Mouse (Mus musculus): ENCODE measurements around the gene Prkch. TPM values are rescaled to one million over a fixed set of nuclear protein-coding genes. Genes with fewer than 3 reads are reported as not detected.
"Not testable (repeated sequence)": the region's sequence is repeated elsewhere in the genome, so short reads cannot be mapped to it uniquely, and the experiment has no call there.

Gene Prkch
- polyA plus RNA-seq, 1 experiment from 2014 or later: 5.6 TPM

DNA sequence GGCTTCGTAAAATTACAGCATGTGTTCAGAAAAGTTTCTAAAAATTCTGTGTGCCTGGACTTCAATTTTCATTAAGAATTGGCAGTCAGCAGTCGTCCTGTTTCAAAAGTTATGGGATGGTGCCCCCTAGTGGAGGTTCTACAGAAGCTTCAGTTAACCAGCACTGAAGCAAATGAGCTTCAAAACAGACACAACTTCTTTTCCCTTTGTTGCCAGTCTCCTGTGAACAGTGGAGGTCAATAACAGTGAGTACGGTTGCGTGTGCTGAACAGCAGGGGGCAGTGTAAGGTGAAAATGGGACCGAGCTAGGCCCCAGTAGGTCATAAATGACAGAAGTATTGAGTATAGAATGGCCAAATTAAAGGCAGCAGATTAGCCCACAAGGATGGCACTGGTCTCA lies 30.4 kb upstream of the Prkch start:
- H3K4me1 ChIP-seq (replicated peaks): no peaks in the 10 kb centered on the region
- WGBS: 5% methylated on average over 5 of the region's 5 CpGs
- H3K36me3 ChIP-seq: no peaks in the 10 kb centered on the region
- H3K9me3 ChIP-seq: no peaks in the 10 kb centered on the region
- no peak overlapping the region for H3K4me3 ChIP-seq
- H3K4me2 ChIP-seq: no peak overlapping the region
- H3K27me3 ChIP-seq: peaks cover 39% of the 10 kb centered on the region
- peak; percentile 74; the same call in 1 of the 2 replicates for ATAC-seq (ENCODE audit: low FRiP score)
- no peak overlapping the region for H3K27ac ChIP-seq
- no peak overlapping the region for H3K9ac ChIP-seq

DNA sequence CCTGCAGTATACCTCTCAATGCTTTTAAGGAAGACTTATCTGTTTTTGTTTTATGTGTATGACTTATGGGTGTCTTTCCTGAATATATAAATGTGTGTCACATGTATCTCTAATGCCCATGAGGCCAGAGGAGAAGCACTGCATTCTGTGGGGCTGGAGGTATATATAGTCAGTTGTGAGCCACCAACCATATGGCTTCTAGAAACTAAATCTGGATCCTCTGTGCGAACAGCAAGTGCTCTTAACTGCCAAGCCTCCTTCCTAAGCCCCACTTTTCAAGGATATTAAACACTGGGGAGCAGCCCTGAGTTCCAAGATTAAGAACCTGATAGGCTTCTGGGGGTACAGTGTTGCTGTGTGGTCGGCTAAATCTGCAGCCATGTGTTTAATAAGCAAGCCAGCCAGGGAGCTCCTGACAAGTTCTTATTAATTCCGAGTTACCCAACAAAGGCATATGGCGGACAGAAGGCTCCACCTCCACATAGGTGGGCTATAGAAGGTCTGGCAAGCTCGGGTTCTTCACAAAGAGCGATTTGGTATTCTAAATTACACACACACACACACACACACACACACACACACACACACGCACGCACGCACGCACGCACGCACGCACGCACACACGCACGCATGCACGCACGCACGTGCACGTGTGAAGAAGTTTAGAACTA lies 25.9 kb upstream of the Prkch start:
- Histone ChIP-seq H3K27ac (no peak overlapping the region), H3K4me1 (replicated peaks) (no peaks in the 10 kb centered on the region), H3K4me2 (no peak overlapping the region), H3K36me3 (no peaks in the 10 kb centered on the region), H3K9ac (no peak overlapping the region), H3K9me3 (no peaks in the 10 kb centered on the region), H3K27me3 (0 out of 2 replicates have a peak, but pooled peaks cover 4% of the 10 kb centered on the region), H3K4me3 (no peak overlapping the region)
- no peak for ATAC-seq (ENCODE audit: low FRiP score)
- 92% methylated on average over 20 of the region's 20 CpGs for WGBS

DNA sequence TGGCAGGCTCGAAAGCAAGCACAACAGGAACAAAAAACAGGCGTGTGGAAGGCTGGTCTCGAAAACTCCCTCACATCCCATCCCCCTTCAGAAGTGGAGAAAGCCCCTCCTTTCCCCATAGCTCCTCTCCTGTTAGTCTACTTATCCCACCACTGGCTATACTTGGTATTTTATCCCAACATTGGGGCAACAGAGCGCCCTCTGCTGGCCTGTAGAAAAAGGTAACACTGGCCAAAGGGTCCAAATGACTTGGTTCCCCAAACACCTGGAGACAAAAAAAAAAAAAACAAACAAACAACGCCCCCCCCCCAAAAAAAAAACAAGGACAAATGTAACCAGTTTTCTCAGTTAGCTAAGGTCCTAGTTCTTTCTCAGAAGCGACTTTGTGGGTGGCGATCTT lies 24.5 kb upstream of the Prkch start:
- Histone ChIP-seq H3K4me3 (no peak overlapping the region), H3K27me3 (0 out of 2 replicates have a peak, but pooled peaks cover 4% of the 10 kb centered on the region), H3K4me2 (no peak overlapping the region), H3K9ac (no peak overlapping the region), H3K36me3 (no peaks in the 10 kb centered on the region), H3K9me3 (no peaks in the 10 kb centered on the region), H3K4me1 (replicated peaks) (no peaks in the 10 kb centered on the region; the same call in 1 of the 2 replicates), H3K27ac (no peak overlapping the region)
- 51% methylated on average over 7 of the region's 7 CpGs for WGBS
- no peak for ATAC-seq (ENCODE audit: low FRiP score)

DNA sequence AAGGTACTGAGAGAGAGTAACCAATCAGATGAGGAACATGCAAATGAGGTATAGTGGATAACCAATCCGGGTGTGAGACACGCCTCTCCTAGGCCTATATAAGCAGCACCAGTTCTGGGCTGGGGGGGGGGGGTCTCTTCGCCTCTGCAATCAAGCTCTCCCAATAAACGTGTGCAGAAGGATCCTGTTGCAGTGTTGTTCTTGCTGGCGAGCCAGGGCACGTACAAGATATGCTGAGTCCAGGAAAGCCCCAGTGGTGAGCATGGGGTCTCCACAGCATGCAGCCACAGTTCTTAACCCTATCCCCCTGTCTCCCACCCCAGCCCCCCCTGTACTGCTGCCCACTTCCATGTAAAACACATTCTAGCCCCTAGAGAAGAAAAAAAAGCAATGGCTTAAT lies 21.5 kb upstream of the Prkch start:
- 84% methylated on average over 6 of the region's 6 CpGs for WGBS
- H3K27me3 ChIP-seq; H3K9me3 ChIP-seq; H3K4me3 ChIP-seq; H3K9ac ChIP-seq; H3K4me1 ChIP-seq (replicated peaks); H3K4me2 ChIP-seq; H3K36me3 ChIP-seq; ATAC-seq (ENCODE audit: low FRiP score); H3K27ac ChIP-seq: not testable (repeated sequence)

DNA sequence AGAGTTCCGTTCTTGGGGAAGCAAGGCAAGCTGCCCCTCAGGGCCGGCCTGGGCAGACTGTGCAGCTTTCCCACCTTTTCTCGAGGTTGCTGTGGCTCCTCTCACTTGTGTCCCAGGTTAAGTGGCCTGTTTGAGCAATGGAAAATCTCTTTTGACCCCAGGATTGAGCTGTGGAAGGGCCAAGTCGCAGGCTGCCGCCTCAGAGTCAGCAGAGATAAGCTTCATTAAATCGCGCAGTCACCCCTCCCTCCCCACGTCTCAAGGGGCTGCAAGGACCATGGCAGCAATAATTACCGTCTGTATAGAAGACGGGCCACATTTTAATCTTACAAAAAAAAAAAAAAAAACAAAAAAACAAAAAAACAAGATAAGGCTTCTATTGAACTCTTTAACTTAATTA lies 20.4 kb upstream of the Prkch start:
- no peak overlapping the region for H3K4me2 ChIP-seq
- no peaks in the 10 kb centered on the region for H3K36me3 ChIP-seq
- 32% methylated on average over 10 of the region's 10 CpGs for WGBS
- H3K27me3 ChIP-seq: peaks cover 9% of the 10 kb centered on the region
- H3K27ac ChIP-seq: no peak overlapping the region
- H3K4me3 ChIP-seq: no peak overlapping the region
- H3K9me3 ChIP-seq: no peaks in the 10 kb centered on the region
- H3K4me1 ChIP-seq (replicated peaks): no peaks in the 10 kb centered on the region; the same call in 1 of the 2 replicates
- no peak for ATAC-seq (ENCODE audit: low FRiP score)
- no peak overlapping the region for H3K9ac ChIP-seq

GRCm38 (mm10) chr12:73564795-73565619 lies 19.6 kb upstream of the Prkch start:
- peak; percentile 49; the same call in 1 of the 2 replicates for ATAC-seq (ENCODE audit: low FRiP score)
- Histone ChIP-seq H3K4me2 (peak overlapping the region; percentile 57), H3K4me3 (peak overlapping the region; percentile 34), H3K4me1 (replicated peaks) (no peaks in the 10 kb centered on the region; the same call in 1 of the 2 replicates), H3K9me3 (no peaks in the 10 kb centered on the region), H3K36me3 (no peaks in the 10 kb centered on the region), H3K27ac (no peak overlapping the region), H3K27me3 (peaks cover 9% of the 10 kb centered on the region), H3K9ac (peak overlapping the region; percentile 61)
- 21% methylated on average over 21 of the region's 21 CpGs for WGBS

DNA sequence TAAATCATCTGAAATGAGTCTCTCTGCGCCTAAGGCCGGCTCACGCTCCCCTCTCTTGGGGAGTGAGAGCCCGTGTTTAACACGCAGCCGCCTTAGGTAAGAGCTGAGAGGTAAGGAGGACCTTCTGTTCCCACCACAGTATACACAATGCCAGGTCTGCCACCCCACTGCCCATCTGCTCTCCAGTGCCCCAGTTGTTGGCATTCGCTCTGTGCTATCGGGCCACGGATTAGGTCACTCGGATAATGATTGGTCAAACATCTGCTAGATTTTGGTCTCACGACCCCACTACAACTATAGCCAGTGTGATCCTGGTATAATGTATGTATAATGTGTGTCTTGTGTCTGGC lies 19.0 kb upstream of the Prkch start:
- H3K9ac ChIP-seq: peak overlapping the region; percentile 61
- no peaks in the 10 kb centered on the region for H3K36me3 ChIP-seq
- no peaks in the 10 kb centered on the region; the same call in 1 of the 2 replicates for H3K4me1 ChIP-seq (replicated peaks)
- H3K4me2 ChIP-seq: peak overlapping the region; percentile 57
- ATAC-seq (ENCODE audit: low FRiP score): peak; percentile 54; the same call in 1 of the 2 replicates
- no peak overlapping the region for H3K27ac ChIP-seq
- H3K27me3 ChIP-seq: peaks cover 9% of the 10 kb centered on the region
- peak overlapping the region; percentile 34 for H3K4me3 ChIP-seq
- WGBS: 68% methylated on average over 11 of the region's 11 CpGs
- no peaks in the 10 kb centered on the region for H3K9me3 ChIP-seq

GRCm38 (mm10) chr12:73574632-73575031 lies 10.0 kb upstream of the Prkch start:
- H3K9me3 ChIP-seq: no peaks in the 10 kb centered on the region
- no peak overlapping the region for H3K9ac ChIP-seq
- ATAC-seq (ENCODE audit: low FRiP score): no peak
- no peak overlapping the region for H3K4me2 ChIP-seq
- H3K4me1 ChIP-seq (replicated peaks): no peaks in the 10 kb centered on the region
- H3K4me3 ChIP-seq: no peak overlapping the region
- no peak overlapping the region for H3K27ac ChIP-seq
- H3K36me3 ChIP-seq: no peaks in the 10 kb centered on the region
- WGBS: 84% methylated on average over 15 of the region's 15 CpGs
- 0 out of 2 replicates have a peak, but pooled peaks cover 3% of the 10 kb centered on the region for H3K27me3 ChIP-seq

DNA sequence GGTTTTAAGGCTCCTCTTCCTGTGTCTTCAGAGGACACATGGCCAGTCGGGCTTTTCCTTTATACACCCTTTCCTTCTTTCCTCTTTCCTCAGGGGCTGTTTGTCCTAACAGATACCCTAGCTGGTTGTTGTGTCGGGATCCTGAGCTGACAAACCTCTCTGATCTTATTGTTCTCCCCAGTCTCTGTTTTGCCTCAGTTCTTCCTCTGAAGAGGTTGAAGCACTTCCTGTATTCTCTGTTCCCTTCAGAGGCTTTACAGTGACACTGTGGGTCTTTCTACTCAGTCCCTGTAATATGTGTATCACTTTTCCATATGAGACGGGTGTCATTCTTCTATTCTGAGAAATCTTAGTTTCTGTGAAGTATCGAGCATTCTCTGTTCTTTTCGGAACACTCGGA lies 6.5 kb upstream of the Prkch start:
- Histone ChIP-seq H3K9ac (no peak overlapping the region), H3K27me3 (peaks cover 15% of the 10 kb centered on the region), H3K9me3 (no peaks in the 10 kb centered on the region), H3K4me2 (no peak overlapping the region), H3K4me1 (replicated peaks) (no peaks in the 10 kb centered on the region), H3K36me3 (no peaks in the 10 kb centered on the region), H3K27ac (no peak overlapping the region), H3K4me3 (no peak overlapping the region)
- no peak for ATAC-seq (ENCODE audit: low FRiP score)
- WGBS: 79% methylated on average over 6 of the region's 6 CpGs

DNA sequence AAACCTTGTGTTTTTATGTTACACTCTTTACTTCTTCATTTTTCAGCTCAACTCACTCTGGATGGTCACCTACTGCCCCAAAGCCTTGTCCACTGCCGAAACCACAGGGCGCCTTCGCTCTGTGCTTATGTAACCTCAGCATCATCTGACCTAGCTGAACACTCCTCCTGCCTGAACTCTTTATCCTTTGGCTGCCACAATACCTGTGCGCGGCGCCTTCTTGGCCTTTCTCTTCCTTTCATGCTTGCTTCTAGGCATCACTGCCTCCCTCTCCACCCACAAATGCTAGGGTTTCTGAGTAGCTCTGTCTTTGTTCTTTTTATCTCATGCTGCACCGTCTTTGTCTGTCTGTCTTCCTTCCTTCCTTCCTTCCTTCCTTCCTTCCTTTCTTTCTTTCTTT lies 3.8 kb upstream of the Prkch start:
- Histone ChIP-seq H3K9me3 (no peaks in the 10 kb centered on the region), H3K9ac (no peak overlapping the region), H3K4me3 (no peak overlapping the region), H3K4me1 (replicated peaks) (peaks cover 15% of the 10 kb centered on the region), H3K4me2 (no peak overlapping the region), H3K27ac (no peak overlapping the region), H3K27me3 (peaks cover 37% of the 10 kb centered on the region), H3K36me3 (no peaks in the 10 kb centered on the region)
- 83% methylated on average over 7 of the region's 7 CpGs for WGBS
- ATAC-seq (ENCODE audit: low FRiP score): no peak

DNA sequence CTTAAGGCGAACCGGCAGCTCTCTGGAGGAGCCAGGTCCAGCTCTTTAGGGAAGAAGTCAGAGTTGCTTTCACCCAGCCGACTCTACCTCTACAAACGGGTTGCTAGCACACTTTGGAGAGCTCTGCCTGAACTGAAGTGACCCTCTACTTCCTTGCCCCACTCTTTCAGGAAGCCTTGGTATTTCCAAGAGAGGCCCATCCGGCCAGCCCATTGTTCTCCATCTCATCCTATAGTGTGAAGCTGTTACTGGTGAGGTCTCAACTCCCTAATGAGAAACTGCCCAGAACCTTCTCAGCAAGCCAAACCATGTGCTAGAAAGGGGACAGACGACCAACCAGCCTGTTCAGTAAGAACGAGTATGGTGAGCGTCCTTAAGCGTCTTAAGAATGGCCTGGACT lies 1.3 kb upstream of the Prkch start:
- no peak for ATAC-seq (ENCODE audit: low FRiP score)
- peaks cover 20% of the 10 kb centered on the region for H3K4me1 ChIP-seq (replicated peaks)
- H3K9me3 ChIP-seq: no peaks in the 10 kb centered on the region
- H3K27ac ChIP-seq: no peak overlapping the region
- no peak overlapping the region for H3K9ac ChIP-seq
- WGBS: 74% methylated on average over 9 of the region's 9 CpGs
- H3K27me3 ChIP-seq: peaks cover 48% of the 10 kb centered on the region
- H3K36me3 ChIP-seq: no peaks in the 10 kb centered on the region
- H3K4me2 ChIP-seq: no peak overlapping the region
- no peak overlapping the region for H3K4me3 ChIP-seq

- ATAC-seq (ENCODE audit: low FRiP score): peak; percentile 49
These were observed 585 bp upstream of the Prkch start for GRCm38 (mm10) chr12:73583813-73584609.

More at GRCm38 (mm10) chr12:73583813-73584609, 585 bp upstream of the Prkch start:
- Histone ChIP-seq H3K36me3 (no peaks in the 10 kb centered on the region), H3K27me3 (peaks cover 50% of the 10 kb centered on the region), H3K4me3 (peak overlapping the region; percentile 70), H3K27ac (peak overlapping the region; percentile 84), H3K4me1 (replicated peaks) (peaks cover 20% of the 10 kb centered on the region), H3K4me2 (peak overlapping the region; percentile 92), H3K9me3 (no peaks in the 10 kb centered on the region), H3K9ac (peak overlapping the region; percentile 82)
- WGBS: 6% methylated on average over 33 of the region's 33 CpGs

Measured in hindbrain, embryonic 13.5 days (tissue).